Mouse (Mus musculus): ENCODE measurements around the gene Aff3.
A peak's percentile ranks its signal among the peaks of the same experiment; 100 is the strongest.

Gene Aff3

GRCm38 (mm10) chr1:38664777-38665176 is at the start of gene Aff3:
Gene Aff3, minus strand, starts transcription at chr1:38664955.
- no peak for DNase-seq

DNA sequence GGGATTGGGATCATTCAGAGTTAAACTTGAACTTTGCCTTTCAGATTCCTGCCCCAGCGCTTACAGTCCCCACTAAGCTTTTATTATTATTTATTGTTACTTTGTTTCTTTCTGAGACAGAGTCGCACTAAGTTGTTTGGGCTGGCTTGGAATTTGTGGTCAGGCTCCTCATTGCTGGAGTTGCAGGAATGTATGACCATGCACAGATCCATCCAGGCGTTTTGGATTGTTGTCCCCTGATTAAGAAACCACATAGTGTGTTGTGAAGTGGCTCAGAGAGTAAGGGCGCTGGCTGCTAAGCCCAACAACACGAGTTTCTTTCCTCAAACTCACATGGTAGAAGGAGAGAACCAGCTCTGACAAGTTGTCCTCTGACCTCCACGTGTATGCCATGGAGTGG is 35.9 kb upstream of the Aff3 start:
- DNase-seq: no peak

- no peak for DNase-seq
Observed at GRCm38 (mm10) chr1:38699244-38699643, 34.5 kb upstream of the Aff3 start.

DNA sequence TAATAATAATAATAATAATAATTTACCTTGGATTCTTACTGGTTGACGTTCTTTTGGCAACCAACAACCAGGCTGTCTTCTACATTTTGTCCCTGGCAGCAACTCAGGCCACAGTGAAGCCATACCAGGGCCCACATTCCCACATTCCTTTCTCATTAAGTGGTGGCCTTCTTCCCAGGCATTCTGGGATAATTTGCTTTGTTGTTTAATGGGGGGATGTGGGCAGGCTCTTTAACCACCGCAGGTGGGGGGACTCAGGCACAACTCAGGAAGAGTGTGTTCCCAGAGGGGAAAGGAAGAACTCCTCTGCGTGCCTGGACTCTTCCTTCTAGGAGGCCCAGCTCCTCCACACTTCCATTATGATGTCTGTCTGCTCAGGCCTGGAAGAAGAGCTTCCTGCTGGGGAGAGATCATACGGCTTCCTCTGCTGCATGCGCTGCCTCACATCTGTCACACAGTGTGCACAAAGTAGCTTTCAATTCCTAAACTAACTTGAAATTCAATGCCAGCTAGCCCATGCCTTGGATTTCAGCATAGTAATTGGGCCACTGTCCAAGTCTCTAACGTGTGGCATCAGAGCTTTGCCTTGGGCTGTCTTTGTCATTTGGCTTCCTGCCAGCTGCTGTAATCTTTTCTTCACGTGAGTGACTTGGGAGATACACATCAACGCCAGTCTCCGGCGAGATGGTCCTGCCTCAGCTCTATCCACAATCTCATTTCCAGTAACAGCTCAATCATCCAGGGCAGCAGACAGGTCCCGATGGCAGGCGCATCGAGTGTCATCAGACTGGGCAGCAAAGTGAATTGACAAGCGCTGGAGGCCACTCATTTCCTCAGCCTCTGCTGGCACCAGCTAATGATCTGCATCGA is 31.3 kb upstream of the Aff3 start:
- peak in 1 of 2 experiments; percentile 6 for DNase-seq

DNA sequence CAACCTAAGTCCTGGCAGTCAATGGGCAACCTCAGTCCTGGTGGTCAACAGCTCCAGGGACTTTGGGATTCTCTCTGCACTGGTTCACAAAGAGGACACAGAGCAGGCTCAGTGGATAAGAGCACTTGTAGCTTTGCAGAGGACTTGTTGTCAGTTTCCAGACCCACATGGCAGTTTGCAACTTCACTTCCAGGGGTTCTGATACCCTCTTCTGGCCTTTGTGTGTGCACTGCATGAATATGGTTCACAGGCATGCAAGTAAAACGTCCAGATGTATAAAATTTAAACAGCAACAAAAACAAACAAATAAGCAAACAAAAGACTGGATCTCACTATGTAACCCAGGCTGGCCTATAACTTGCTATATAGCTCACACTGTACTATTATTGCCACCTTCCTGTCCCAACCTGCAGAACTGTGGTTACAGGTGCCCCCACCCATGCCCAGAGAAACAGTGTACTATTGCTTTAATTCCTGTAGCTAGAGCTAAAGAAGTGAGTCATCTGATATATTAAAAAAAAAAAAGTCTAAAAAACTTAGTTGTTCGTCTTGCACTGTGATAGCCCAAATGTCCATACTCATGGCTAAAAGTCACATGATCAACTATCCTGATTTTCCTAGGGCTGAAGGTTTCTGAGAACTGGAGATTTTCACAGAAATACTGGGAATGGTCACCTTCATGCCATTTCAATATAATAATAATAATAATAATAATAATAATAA is 30.5 kb upstream of the Aff3 start:
- no peak for DNase-seq

DNA sequence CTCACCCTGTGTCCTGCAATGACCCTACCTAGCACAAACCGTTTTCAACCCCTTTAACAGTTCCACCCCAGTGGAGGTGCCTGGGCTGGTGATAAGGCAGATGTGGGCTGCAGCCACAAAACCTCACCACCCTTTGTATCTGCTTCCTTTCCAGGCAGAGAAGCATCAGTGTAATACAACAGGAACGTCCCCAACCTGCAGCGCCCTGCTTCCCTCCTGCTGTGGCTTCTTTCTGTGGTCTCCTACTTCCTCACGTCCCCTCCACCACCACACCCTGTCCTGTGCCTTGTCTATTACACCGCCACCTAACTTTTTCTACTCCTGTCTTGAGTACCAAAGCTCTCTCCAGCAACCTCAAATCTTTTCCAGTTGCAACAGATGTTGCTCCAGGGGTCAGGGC is 29.4 kb upstream of the Aff3 start:
- DNase-seq: no peak

DNA sequence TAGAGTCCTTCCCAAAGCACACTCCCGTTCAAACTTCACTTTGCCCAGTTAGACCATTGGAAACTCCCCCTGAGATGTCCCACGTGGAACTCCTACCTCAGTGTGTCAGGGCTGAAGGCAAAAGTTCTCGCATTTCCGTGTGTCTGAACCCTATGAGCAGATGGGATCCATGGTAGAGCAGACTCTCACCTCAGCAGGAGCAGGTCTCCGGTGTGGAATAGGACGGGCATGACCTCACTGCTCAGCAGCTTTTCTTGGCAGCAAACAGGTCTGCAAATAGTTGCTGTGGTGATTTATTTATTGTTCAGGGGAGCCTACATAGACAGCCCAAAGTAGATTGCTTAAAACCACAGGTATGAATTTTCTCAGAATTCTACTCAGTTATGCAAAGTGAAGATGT is 25.7 kb upstream of the Aff3 start:
- DNase-seq: peak; percentile 61 to 72

- DNase-seq: no peak
Observed at GRCm38 (mm10) chr1:38688216-38688615, 23.5 kb upstream of the Aff3 start.

GRCm38 (mm10) chr1:38685706-38686105 is 21.0 kb upstream of the Aff3 start:
- DNase-seq: no peak

DNA sequence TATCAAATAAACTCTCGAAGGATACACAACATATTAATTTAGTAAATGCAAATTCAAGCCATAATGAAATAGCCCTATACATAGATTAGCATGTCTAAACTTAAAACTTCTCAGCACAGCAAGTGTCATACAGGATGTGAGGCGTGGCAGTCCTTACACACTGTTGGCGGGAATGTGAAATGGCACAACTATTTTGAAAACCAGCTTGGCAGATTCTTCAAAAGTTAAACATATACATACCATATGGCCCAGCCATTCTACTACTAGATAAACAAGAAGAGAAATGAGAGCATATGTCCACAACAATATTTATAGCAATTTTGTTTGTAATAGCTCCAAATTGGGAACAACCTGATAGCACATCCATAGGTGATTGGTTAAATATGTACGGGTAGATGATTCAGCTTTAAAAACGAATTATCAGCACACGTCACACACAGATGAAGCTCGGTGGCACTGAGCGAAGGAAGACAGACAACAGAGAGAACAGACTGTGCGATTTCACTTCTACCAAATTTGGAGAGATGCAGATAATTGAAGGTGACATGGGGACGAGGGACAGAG is 18.5 kb upstream of the Aff3 start:
- DNase-seq: no peak

DNA sequence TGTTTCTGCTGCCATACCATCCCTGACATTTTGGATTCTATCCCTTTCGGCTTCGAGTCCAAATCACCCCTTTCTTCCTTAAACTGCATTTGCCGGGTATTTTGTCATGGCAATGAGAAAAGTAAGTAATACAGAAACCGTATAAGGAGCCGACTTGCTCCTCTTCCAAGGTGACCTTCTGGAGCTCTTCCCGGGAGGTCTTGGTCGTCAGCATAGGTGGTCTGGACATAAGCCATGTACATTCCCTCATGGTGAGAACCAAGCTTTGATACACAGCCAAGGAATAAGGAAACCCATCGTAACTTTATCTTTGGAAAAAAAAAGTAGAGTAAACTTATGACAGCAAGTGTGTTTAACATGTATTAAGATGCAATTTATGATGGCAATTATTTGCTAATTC is 15.1 kb upstream of the Aff3 start:
- no peak for DNase-seq

DNA sequence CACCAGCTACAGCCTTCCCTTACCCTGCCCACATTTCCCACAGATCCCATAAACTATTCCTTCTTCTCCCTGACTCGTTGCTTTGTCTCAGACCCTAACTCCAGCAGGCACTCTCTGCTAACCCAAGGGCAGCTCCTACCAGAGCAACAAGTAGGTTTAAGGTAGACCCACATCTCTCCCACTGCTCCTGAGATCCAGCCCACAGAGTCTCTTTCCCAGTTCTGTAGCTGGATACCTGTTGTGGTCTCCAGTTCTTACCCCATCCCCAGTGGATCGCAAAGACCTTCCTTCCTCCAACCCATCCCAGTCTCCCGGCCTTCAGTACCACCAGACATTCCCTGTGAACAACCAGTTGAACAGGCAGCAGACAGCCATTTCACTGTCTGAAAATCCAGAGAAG is 7.0 kb upstream of the Aff3 start:
- no peak for DNase-seq

DNA sequence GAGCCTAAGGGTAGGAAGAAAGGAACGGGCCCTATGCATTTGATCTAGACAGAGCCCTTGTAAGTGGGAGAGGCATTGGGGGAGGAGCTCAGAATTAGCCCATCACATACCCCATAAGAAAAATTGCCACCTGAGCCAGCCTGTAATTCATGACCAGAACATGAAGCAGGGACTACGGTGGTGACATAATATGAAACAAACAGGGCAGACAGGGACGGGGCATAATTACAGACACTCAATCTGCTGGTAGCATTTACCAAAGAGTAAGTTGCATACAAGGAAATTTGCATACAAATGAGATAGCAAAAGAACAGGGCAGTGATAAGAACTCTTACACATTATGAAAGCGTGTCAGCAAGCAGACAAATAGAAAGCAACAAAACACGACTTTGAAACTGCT is 6.3 kb upstream of the Aff3 start:
- no peak for DNase-seq

- no peak for DNase-seq
Observed at GRCm38 (mm10) chr1:38668327-38668726, 3.6 kb upstream of the Aff3 start.

DNA sequence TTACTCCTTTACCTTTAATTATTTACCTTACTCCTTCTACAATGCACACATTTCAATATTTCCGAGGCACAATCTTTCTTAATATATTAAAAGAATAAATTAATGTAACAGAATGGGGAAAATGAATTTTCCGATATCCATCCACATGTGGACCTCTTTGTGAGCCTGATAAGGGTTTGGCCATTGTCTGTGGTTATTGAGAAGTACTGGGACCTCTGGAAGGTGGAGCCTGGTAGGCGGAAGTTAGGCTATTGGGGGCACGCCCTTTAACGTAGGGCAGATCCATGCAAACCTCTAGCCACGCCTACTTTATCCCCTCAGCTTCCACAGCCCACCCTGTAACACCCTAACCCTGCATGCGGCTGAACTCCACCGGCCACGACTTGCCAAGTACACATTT is 3.1 kb upstream of the Aff3 start:
- DNase-seq: no peak

GRCm38 (mm10) chr1:38666766-38667118 is 2.0 kb upstream of the Aff3 start:
- no peak for DNase-seq

DNA sequence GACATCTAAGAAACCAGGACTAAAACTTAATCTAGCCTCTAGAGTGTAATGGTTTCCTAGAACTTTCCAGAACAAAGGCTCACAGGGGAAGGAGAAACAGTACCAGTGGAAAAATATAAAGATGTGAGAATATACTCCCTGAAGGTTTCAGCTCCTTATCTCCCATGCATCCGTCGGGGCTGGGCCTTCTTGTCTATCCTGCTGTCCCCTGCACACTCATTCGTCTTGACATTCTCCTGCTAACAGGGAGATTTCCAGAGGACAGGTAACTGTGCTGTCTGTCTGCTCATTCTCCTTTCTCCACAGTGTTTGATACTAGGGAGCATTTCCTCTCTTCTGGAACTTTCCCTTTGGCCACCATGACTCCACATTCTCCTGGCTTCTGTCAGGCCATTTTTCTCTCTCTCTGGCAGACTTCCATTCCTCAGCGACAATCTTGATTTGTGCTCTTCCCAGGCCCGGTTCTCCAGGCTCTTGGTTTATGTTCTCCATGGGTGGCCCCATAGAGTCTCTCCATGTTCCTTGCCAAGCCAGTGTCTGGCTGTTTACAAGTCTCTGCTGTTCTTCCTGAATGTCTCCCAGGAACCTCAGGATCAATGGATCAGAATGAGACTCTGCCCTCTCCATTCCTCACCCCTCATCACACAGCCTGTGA is 1.5 kb upstream of the Aff3 start:
- DNase-seq: no peak

DNA sequence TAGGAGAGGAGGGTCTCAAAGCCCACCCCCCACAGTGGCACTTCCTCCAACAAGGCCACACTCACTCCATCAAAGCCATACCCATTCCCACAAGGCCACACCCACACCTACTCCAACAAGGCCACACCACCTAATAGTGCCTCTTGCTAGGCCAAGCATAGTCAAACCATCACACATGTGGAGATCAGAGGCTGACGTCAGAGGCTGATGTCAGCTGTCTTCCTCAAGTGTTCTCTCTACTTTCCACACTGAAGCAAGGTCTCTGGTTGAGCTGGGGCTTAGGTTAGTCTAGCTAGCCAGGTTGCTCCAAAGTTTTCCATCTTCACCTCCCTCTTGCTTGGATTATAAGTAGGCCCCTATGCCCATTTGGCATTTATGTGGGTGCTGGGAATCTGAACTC is 856 bp upstream of the Aff3 start:
- DNase-seq: no peak

DNA sequence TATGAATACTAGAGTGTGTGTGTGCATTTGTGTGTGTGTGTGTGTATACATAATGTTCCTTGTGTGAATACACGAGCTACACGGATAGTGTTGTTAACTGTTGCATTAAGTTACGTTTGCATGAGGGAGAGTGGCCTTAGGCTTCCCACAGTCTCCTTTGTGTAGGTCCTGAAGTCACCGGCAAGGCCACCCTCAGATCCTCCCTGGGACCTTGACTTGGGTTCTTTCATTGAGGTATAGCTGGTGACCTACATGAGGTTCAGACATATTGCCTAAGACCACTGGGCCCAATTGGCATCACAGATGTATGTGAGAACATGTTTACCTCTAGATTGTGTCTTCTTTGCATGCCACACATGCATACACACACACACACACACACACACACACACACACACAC is 494 bp downstream of the Aff3 start:
- no peak for DNase-seq

DNA sequence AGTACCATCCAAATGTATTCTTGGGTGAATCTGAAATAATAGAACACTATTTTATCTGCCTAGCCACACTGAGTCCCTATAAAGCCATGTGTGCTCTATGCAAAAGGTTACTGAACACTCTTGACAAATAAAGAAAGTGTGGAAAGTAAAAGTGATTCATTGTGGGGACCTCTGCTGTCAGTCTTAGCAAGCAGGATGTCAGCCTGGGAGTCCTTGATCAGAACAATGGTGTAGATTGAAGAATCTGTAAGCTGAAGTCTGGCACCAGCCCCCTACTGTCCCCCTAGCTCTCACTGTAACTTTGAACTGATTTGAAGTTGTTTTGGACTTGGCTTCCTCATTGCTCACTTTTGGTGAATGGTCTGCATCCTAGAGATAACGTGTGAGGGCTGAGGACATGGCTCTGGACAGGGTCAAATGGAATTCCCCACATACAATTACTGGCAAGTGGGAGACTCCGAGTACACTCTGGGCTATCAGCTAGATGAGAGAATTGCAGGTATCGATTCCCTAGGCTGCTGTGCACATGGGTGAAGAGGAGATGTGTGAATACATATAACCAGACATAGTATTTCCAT is 2.0 kb downstream of the Aff3 start:
- no peak for DNase-seq

- DNase-seq: no peak
Observed at GRCm38 (mm10) chr1:38658933-38659553, 5.7 kb downstream of the Aff3 start.

DNA sequence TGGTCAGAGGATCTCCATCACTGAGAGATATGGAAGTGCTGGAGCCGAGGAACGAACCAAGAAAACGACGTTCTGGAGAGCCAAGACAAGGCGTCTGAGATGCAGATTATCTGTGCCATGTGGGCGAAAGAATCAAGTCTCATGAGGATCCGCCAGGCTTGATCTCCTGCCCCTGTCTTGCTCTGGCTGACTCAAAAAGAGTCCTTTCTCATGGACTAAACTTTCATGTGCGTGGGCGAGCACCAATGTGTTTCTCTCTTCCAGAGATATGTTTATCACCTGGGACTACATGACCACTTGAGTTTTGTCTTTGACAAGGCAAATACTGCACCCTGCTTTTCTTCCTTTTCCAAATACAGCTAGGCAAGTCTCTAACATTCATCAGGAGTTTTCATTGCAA is 6.4 kb downstream of the Aff3 start:
- DNase-seq: no peak

- no peak for DNase-seq
Observed at GRCm38 (mm10) chr1:38657606-38658005, 7.1 kb downstream of the Aff3 start.

Measured in cerebellum, postnatal 25 days (tissue).